Mouse (Mus musculus) cerebral cortex, adult 2 months (tissue): ENCODE data around the gene S1pr5.

Source experiments
- WGBS: fragments of 180-500 bp; shearing (Covaris S2); methylation state at CpG from one replicate; pipeline ENCODE4 v1.1.7; 2018; 5-methylcytosine and 5-hydroxymethylcytosine counted together

S1pr5 gene

GRCm38 (mm10) chr9:21236991-21237367, 11.3 kb downstream of the S1pr5 start:
- 71% methylated on average over 25 of the region's 25 CpGs for WGBS

GRCm38 (mm10) chr9:21235341-21235740, 12.9 kb downstream of the S1pr5 start:
- WGBS = 83% methylated on average over 4 of the region's 4 CpGs

- 89% methylated on average over 28 of the region's 28 CpGs for WGBS
Measured at GRCm38 (mm10) chr9:21233805-21234204, 14.4 kb downstream of the S1pr5 start.

- WGBS = 92% methylated on average over 29 of the region's 29 CpGs
Measured at GRCm38 (mm10) chr9:21233366-21233765, 14.9 kb downstream of the S1pr5 start.

- 87% methylated on average over 5 of the region's 5 CpGs for WGBS
Measured at GRCm38 (mm10) chr9:21232867-21233266, 15.4 kb downstream of the S1pr5 start.

- WGBS = 68% methylated on average over 23 of the region's 23 CpGs
Measured at GRCm38 (mm10) chr9:21231551-21231950, 16.7 kb downstream of the S1pr5 start.

GRCm38 (mm10) chr9:21227342-21227741, 20.9 kb downstream of the S1pr5 start:
- WGBS = 23% methylated on average over 16 of the region's 16 CpGs

- WGBS = 25% methylated on average over 7 of the region's 7 CpGs
Measured at GRCm38 (mm10) chr9:21225415-21225758, 22.9 kb downstream of the S1pr5 start.

GRCm38 (mm10) chr9:21224576-21225414, 23.4 kb downstream of the S1pr5 start:
- WGBS = 26% methylated on average over 26 of the region's 26 CpGs

GRCm38 (mm10) chr9:21223906-21224305, 24.3 kb downstream of the S1pr5 start:
- 93% methylated on average over 6 of the region's 6 CpGs for WGBS

- 92% methylated on average over 2 of the region's 2 CpGs for WGBS
Measured at GRCm38 (mm10) chr9:21223490-21223889, 24.8 kb downstream of the S1pr5 start.

- WGBS = 11% methylated on average over 7 of the region's 7 CpGs
Measured at GRCm38 (mm10) chr9:21221383-21221929, 26.8 kb downstream of the S1pr5 start.

- 9% methylated on average over 21 of the region's 21 CpGs for WGBS
Measured at GRCm38 (mm10) chr9:21220490-21221382, 27.5 kb downstream of the S1pr5 start.

GRCm38 (mm10) chr9:21219820-21220219, 28.4 kb downstream of the S1pr5 start:
- 51% methylated on average over 3 of the region's 3 CpGs for WGBS

- 58% methylated on average over 25 of the region's 25 CpGs for WGBS
Measured at GRCm38 (mm10) chr9:21216050-21216841, 32.0 kb downstream of the S1pr5 start.

- WGBS = 48% methylated on average over 7 of the region's 7 CpGs
Measured at GRCm38 (mm10) chr9:21213617-21214190, 34.5 kb downstream of the S1pr5 start.

- 88% methylated on average over 7 of the region's 7 CpGs for WGBS
Measured at GRCm38 (mm10) chr9:21211624-21212023, 36.6 kb downstream of the S1pr5 start.

- 84% methylated on average over 6 of the region's 6 CpGs for WGBS
Measured at GRCm38 (mm10) chr9:21210821-21211220, 37.4 kb downstream of the S1pr5 start.

GRCm38 (mm10) chr9:21208626-21209025, 39.6 kb downstream of the S1pr5 start:
- WGBS = 74% methylated on average over 2 of the region's 2 CpGs

GRCm38 (mm10) chr9:21206848-21207247, 41.4 kb downstream of the S1pr5 start:
- WGBS = 90% methylated on average over 6 of the region's 6 CpGs
